Mouse (Mus musculus): Measurements from ENCODE around the gene Lifr.

Lifr gene

GRCm38 (mm10) chr15:7090211-7090765 is at the start of gene Lifr:
Lifr (plus strand) TSS chr15:7090614.
- no peak for DNase-seq (ENCODE audit: low spot score)

DNA sequence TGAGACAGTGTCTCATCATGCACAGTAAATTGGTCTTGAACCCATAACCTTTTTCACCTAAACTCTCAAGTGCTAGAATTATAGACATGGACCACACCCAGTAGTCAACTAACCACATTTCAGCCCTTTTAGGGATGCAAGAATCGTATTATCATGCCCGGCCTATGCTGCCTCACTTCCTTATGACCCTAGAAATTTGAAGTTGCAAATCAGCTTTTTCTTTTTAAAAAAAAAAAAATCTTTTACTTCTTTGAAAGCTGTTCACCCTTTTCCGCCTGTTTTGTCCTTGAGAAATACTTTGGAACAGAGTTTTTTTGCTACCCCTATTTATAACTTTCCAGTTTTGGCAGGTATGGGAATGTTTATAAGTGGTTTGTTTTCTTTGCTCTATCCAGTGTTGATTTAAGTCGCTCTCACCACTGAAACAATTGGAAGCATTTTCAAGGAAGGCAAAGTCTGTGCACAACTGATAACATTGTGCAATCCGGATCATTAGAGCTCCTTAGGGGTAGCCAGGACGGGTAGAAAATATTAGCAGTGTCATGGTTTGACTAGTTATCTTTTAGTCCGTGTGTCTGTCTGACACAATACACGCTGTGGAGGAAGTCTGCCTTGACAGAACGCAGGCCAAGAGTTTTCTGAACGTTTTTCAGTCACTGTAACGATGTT is 46.2 kb upstream of the Lifr start:
- DNase-seq (ENCODE audit: low spot score), result no peak

DNA sequence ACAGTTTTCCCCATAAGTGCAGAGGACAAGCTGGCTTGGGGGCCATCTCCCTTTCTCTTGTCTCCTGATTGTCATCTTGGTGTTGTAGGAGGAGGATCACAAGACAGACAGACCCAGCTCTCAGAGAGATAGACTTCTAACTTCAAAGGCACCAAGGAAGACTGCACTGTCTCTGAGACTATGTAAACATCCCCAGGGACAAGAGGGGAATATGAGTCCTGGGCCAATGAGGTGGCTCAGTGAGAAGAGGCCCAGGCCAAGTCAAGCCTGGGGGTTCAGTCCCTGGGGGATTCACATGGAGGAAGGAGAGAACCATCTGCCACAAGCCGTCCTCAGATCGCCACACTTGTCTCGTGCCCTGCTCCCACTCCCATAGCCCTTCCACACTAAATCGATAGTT is 45.4 kb upstream of the Lifr start:
- no peak for DNase-seq (ENCODE audit: low spot score)

GRCm38 (mm10) chr15:7047931-7048330 is 42.5 kb upstream of the Lifr start:
- no peak for DNase-seq (ENCODE audit: low spot score)

DNA sequence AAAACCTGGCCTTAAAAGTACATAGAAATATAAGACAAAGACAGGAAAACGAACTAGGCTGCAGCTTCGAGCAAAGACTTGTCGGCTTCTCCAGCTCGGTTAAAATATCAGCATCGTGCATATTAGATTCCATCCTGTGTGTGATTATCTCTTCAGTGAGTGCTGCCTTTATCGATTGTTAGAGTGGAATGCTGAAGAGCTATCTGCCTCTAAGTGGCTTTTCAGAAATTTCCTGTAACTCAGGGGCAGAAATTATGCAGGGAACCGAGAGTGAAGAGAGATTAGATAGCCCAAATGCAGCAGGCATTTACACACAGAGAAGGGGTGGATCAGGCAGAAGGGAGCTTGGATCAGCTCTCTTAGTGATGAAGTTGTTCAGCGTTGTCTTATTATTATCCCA is 41.5 kb upstream of the Lifr start:
- DNase-seq (ENCODE audit: low spot score), result no peak

- no peak for DNase-seq (ENCODE audit: low spot score)
Measured at GRCm38 (mm10) chr15:7051666-7052065, 38.7 kb upstream of the Lifr start.

GRCm38 (mm10) chr15:7052117-7052516 is 38.3 kb upstream of the Lifr start:
- DNase-seq (ENCODE audit: low spot score), result no peak

- DNase-seq (ENCODE audit: low spot score), result no peak
Measured at GRCm38 (mm10) chr15:7056851-7057250, 33.6 kb upstream of the Lifr start.

GRCm38 (mm10) chr15:7060522-7060921 is 29.9 kb upstream of the Lifr start:
- DNase-seq (ENCODE audit: low spot score), result no peak

GRCm38 (mm10) chr15:7061995-7062697 is 28.3 kb upstream of the Lifr start:
- DNase-seq (ENCODE audit: low spot score), result no peak

GRCm38 (mm10) chr15:7062698-7063009 is 27.8 kb upstream of the Lifr start:
- no peak for DNase-seq (ENCODE audit: low spot score)

DNA sequence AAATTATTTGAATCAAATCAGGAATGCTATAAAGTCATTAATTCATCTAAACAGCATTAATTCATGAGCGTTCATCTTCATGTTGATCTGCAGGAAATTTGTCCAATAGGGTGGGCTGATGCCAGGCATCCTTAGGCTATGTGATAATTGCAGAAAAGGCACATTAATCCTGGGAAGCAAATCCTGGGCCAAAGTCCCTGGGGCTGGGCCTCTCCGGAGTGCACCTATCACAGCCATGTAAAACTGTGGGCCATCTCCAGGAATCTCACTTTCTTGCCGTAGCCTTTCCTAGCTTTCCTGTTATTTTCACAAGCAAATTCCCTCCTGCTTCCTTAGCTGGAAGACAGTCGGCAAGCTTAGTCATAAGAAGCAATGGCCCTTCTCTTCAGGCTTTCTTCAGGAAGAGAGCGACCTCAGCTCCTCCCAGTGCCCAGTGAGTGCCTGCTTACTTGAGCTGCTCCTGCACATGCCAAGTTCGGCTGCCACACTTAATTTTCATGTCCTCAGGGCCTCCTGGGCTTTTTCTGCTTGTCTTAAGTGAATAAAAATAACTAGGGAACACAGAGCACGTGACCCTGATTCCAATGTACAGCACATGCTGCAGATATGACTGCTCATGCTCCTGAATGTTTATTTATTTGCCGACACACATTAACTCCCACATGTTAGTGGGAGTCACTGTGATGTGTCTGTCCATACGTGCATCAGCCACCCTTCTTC is 26.7 kb upstream of the Lifr start:
- no peak for DNase-seq (ENCODE audit: low spot score)

GRCm38 (mm10) chr15:7064992-7065523 is 25.4 kb upstream of the Lifr start:
- DNase-seq (ENCODE audit: low spot score), result no peak

GRCm38 (mm10) chr15:7065624-7066023 is 24.8 kb upstream of the Lifr start:
- no peak for DNase-seq (ENCODE audit: low spot score)

GRCm38 (mm10) chr15:7066752-7067151 is 23.7 kb upstream of the Lifr start:
- no peak for DNase-seq (ENCODE audit: low spot score)

- no peak for DNase-seq (ENCODE audit: low spot score)
Measured at GRCm38 (mm10) chr15:7069374-7069773, 21.0 kb upstream of the Lifr start.

- DNase-seq (ENCODE audit: low spot score), result no peak
Measured at GRCm38 (mm10) chr15:7070199-7070794, 20.1 kb upstream of the Lifr start.

DNA sequence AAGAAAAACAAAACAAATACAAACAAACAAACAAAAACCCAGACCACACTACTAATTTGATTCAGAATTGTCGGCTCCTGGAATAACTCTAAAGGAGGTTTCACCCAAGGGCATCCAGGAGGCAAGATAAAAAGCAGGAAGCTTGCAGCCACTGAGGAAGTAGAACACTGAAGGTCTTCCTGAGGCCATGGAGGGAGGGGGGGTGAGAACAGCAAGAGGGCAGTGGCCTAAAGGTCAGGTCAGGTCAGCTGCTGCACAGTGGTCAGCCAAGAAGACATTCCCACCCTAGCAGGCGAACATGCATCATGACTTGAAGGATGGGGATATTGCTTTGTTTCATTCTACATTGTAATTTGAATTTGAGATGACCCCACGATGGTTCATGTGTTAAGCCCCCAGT is 17.1 kb upstream of the Lifr start:
- DNase-seq (ENCODE audit: low spot score), result peak; percentile 53

DNA sequence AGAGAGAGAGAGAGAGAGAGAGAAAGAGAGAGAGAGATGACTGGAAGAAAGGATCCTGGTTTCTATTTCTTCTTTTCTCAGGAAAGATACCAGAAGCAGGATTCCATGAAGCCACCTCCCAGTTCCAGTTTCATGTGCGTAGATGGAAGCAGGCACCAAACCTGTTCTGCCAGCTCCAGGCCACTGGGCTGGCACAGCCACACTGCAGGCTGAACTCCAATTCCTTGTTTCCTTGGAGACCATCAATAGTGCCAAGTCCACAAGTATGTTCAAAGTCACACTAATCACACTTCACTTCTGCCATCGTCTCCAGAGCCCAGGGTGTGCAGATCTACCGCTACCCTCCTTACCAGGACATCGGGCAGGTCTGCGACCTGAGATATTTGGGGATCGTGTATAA is 15.2 kb upstream of the Lifr start:
- no peak for DNase-seq (ENCODE audit: low spot score)

DNA sequence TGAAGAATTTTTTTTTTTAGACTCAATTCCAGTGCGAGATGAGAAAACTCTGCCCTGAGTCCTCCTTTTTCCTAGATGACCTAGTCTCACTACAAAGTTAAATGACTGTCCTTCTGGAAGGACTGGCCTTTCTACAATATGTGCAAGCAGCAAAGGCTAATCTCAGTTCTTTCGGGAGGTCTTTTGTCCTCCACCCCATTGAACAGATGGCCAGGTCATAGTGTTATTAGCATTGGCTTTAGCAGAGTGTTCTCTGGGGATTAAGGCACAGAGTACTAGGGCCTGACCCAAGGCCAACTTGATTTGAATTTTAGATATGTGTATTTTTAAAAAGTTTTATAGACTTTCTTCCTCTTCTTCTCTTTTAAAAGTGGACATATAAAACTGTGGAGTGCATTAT is 12.1 kb upstream of the Lifr start:
- DNase-seq (ENCODE audit: low spot score), result peak; percentile 46

- DNase-seq (ENCODE audit: low spot score), result no peak
Measured at GRCm38 (mm10) chr15:7079631-7080337, 10.6 kb upstream of the Lifr start.

Data from embryo, embryonic 10 days (tissue).